Mouse (Mus musculus) hindbrain, embryonic 14.5 days (tissue): ENCODE results near the gene Aftph. TPM values are rescaled to one million over a fixed set of nuclear protein-coding genes. Genes with fewer than 3 reads are reported as not detected.

ENCODE experiments used
- ATAC-seq: fragments of 200-750 bp; cut with Nextera tagmentation; 2 replicates; pipeline ENCODE4 v1.8.0; 2017; ENCODE audit warnings: moderate number of reproducible peaks, mild to moderate bottlenecking, moderate TSS enrichment, moderate library complexity; ENCODE audit not compliant: low FRiP score
- DNase-seq: peaks from one replicate; pipeline ENCODE4 v3.0.0-alpha.2; 2015; ENCODE audit warnings: low spot score
- H3K27ac ChIP-seq: fragments of 300-500 bp; sonication (generic); 2 replicates; pipeline ENCODE4 v1.5.1; 2014; ENCODE audit warnings: mild to moderate bottlenecking, moderate library complexity
- H3K27me3 ChIP-seq: fragments of 300-500 bp; sonication (generic); 2 replicates; pipeline ENCODE4 v1.6.1; 2014; ENCODE audit warnings: mild to moderate bottlenecking, low read length, mixed read lengths; ENCODE audit not compliant: control insufficient read depth, insufficient read depth
- H3K36me3 ChIP-seq: fragments of 300-500 bp; sonication (generic); replicated peaks from 2 replicates; pipeline ENCODE4 v1.6.1; 2014; ENCODE audit not compliant: control insufficient read depth, insufficient read depth
- H3K4me1 ChIP-seq: fragments of 300-500 bp; sonication (generic); replicated peaks from 2 replicates; pipeline ENCODE4 v1.6.1; 2014; ENCODE audit warnings: antibody characterized with exemption, low read length, mixed read lengths; ENCODE audit not compliant: control insufficient read depth, insufficient read depth
- H3K4me2 ChIP-seq: fragments of 300-500 bp; sonication (generic); replicated peaks from 2 replicates; pipeline ENCODE4 v1.6.1; 2014; ENCODE audit warnings: mild to moderate bottlenecking, moderate library complexity
- H3K4me3 ChIP-seq: fragments of 300-500 bp; sonication (generic); replicated peaks from 2 replicates; pipeline ENCODE4 v1.5.1; 2014; ENCODE audit warnings: mild to moderate bottlenecking, low read length
- H3K9ac ChIP-seq: fragments of 300-500 bp; sonication (generic); 2 replicates; pipeline ENCODE4 v1.6.1; 2014
- H3K9me3 ChIP-seq: fragments of 300-500 bp; sonication (generic); 2 replicates; pipeline ENCODE4 v1.6.1; 2016; ENCODE audit warnings: low read length; ENCODE audit not compliant: control insufficient read depth
- whole genome bisulfite sequencing: fragments of 180-500 bp; shearing (Covaris S2); extraction: QIAGEN DNeasy Blood & Tissue Kit; methylation state at CpG from one replicate; pipeline ENCODE4 v1.1.7; 2014; 5-methylcytosine and 5-hydroxymethylcytosine counted together
- polyA plus RNA-seq: library from polyadenylated mRNA; unstranded; fragments of >200 nt; fragmentation: Nextera tagmentation; extraction: Ambion mirVana; gene quantifications from 2 replicates; pipeline ENCODE4 v1.2.1, GENCODE M21; 2014

Gene Aftph
- polyA plus RNA-seq, 1 experiment from 2014 or later: 38.2 TPM

DNA sequence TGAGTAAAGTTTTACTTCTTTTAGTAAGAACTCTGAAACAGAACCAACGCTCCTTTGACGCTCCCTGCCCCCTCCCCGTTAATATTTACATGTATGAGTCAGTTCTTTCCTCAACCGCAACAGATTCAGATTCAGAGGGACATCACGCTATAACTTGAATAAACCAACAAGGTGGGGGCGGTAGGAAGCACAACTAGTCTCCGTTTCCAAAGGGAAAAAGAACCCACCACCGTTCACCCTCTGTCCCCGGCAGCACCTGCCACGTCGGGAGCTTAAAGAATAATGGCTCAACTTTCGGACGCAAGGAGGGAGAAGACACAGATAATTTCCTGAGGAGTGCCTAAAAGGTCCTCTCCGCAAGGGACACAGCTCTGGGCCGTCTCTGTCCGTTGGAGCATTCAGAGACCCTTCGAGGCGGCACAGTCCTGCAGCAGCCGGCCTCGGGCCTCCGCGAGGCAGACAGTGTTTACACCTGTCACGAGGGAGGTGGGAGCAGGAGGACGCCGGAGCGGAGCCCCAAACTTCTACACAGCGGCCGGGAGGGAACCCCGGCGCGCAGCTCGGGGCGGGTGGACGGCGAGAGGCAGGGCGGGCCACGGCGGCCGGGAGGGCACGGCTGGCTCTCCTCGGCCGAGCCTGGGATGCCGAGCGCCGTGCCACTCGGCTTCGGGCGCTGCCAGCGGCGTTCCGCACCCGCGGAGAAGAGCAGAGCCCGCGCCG, 748 bp downstream of the Aftph start:
- H3K9ac ChIP-seq: peak overlapping the region; percentile 90
- peak; percentile 33 for ATAC-seq
- DNase-seq: no peak
- H3K27ac ChIP-seq: peak overlapping the region; percentile 97
- H3K27me3 ChIP-seq: no peaks in the 10 kb centered on the region
- peaks cover 8% of the 10 kb centered on the region; the same call in 1 of the 2 replicates for H3K4me1 ChIP-seq
- 1% methylated on average over 41 of the region's 56 CpGs for WGBS
- H3K36me3 ChIP-seq: no peaks in the 10 kb centered on the region
- no peaks in the 10 kb centered on the region for H3K9me3 ChIP-seq
- H3K4me2 ChIP-seq: peak overlapping the region; percentile 94
- peak overlapping the region; percentile 98 for H3K4me3 ChIP-seq

DNA sequence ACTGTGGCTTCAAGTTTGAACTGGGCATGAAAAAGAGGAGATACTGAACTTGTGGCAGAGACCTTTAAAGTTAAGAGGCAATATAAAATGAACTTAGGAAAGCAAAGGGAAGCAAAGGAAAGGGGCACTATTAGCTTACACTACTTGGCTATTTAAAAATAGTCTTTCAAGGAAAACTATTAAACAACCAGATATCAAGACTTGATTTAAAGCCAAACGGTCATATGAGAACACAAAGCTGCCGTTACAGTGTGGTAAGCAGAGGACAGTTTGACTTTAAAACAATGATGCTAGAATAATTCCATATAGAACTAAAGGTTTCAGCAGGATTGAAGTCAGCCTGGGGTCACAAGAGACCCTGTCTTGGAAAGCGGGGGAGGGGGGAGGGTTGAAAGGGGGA, 7.3 kb downstream of the Aftph start:
- Histone ChIP-seq H3K4me3 (no peak overlapping the region), H3K27me3 (no peaks in the 10 kb centered on the region), H3K9me3 (no peaks in the 10 kb centered on the region), H3K4me1 (0 out of 2 replicates have a peak, but pooled peaks cover 4% of the 10 kb centered on the region), H3K36me3 (0 out of 2 replicates have a peak, but pooled peaks cover 6% of the 10 kb centered on the region), H3K4me2 (no peak overlapping the region), H3K27ac (no peak overlapping the region), H3K9ac (no peak overlapping the region)
- no peak for ATAC-seq
- WGBS: 76% methylated on average over 3 of the region's 3 CpGs
- DNase-seq: no peak

DNA sequence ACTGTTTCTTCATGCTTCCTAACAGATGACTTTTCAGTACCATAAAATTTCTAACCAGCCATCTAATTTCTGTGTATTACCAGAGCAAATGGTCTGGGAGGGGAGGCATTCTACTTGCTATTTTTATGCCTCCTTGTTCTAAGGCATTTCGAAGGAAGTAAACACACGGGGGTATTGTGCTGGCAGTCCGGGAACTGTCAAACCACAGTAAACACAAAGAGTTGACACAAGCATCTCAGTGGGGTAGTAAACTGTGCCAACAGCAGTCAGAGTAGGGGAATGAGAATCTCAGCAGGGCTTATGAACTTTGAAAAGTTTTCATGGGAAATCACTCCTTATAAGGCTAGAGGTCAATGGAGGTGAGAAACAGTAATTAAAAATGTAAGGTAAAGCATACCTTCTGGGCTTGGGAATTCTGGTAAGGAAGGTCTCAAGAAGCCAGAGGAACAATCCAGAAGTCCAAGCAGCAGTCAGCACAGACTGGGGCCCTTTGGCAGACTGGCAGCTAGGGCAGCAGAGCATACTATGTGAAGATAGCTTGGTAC, 7.8 kb downstream of the Aftph start:
- Histone ChIP-seq H3K27me3 (no peaks in the 10 kb centered on the region), H3K9ac (no peak overlapping the region), H3K4me3 (no peak overlapping the region), H3K4me2 (no peak overlapping the region), H3K4me1 (0 out of 2 replicates have a peak, but pooled peaks cover 4% of the 10 kb centered on the region), H3K9me3 (no peaks in the 10 kb centered on the region), H3K27ac (no peak overlapping the region), H3K36me3 (0 out of 2 replicates have a peak, but pooled peaks cover 6% of the 10 kb centered on the region)
- WGBS: 48% methylated on average over 3 of the region's 3 CpGs
- DNase-seq (no peak), ATAC-seq (no peak)

DNA sequence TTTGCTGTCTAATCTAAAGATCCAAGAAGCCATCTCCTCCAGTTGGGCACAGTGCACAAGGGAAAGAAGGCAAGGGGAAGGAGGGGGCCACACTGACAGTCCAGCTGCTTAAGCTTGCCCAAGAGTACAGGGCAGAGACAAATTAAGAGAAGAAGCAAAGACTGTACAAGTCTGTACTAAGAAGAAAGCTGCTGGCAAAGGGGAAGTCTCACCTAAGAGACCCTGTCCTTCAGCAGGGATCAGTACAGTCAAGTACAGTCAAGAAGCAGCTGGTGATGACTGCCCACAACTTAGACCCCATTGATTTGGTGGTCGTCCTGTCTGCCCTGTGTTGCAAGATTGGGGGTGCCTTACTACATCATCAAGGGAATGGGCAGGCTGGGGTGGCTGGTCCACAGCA, 12.0 kb downstream of the Aftph start:
- 0 out of 2 replicates have a peak, but pooled peaks cover under 1% of the 10 kb centered on the region for H3K4me1 ChIP-seq
- no peak overlapping the region for H3K4me3 ChIP-seq
- DNase-seq: no peak
- no peak for ATAC-seq
- H3K9ac ChIP-seq: no peak overlapping the region
- H3K27me3 ChIP-seq: no peaks in the 10 kb centered on the region
- H3K27ac ChIP-seq: no peak overlapping the region
- 100% methylated on average over 1 of the region's 1 CpGs for WGBS
- no peak overlapping the region for H3K4me2 ChIP-seq
- H3K36me3 ChIP-seq: peaks cover 27% of the 10 kb centered on the region
- no peaks in the 10 kb centered on the region for H3K9me3 ChIP-seq

DNA sequence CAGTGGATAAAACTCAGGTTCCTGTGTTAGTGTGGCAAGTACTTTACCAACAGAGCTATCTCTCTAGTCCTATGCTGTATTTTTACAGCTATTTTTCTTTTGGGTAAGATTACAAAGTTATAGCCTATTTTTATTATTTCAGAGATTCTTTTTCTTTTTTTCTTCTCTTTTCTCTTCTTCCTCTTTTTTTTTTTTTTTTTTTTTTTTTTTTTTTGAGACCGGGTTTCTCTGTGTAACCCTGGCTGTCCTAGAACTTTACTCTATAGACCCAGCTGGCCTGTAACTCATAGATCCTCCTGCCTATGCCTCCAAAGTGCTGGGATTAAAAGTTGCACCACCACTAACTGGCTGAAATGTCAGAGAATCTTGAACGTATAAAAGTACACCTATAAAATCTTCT, 13.3 kb downstream of the Aftph start:
- Histone ChIP-seq H3K27me3 (no peaks in the 10 kb centered on the region), H3K36me3 (peaks cover 27% of the 10 kb centered on the region), H3K9ac (no peak overlapping the region), H3K4me2 (no peak overlapping the region), H3K27ac (no peak overlapping the region), H3K9me3 (no peaks in the 10 kb centered on the region), H3K4me3 (no peak overlapping the region), H3K4me1 (no peaks in the 10 kb centered on the region)
- DNase-seq (no peak), ATAC-seq (no peak)
- 98% methylated on average over 2 of the region's 2 CpGs for WGBS

DNA sequence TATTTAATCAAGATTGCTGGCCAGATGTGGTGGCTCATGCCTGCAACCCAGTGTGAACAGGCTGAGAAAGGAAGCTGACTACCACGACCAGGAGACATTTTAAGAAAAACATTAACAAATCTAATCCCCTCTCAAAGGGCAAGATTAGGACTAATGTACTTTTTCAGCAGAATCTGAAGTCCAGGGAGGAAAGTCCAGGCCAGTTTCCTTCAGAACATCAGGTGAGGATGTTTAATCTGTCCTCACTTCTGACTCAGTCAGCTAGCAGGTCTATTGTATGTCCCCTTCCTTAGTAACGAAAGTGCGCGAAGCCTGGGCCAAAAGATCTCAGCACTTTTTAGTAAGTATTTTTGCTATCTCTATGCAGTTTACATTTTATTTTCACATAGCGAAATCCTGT, 17.8 kb downstream of the Aftph start:
- Histone ChIP-seq H3K4me2 (no peak overlapping the region), H3K27me3 (no peaks in the 10 kb centered on the region), H3K4me1 (no peaks in the 10 kb centered on the region), H3K27ac (no peak overlapping the region), H3K36me3 (peaks cover 29% of the 10 kb centered on the region), H3K9me3 (no peaks in the 10 kb centered on the region), H3K9ac (no peak overlapping the region), H3K4me3 (no peak overlapping the region)
- ATAC-seq: no peak
- DNase-seq: no peak
- WGBS: 93% methylated on average over 5 of the region's 5 CpGs

DNA sequence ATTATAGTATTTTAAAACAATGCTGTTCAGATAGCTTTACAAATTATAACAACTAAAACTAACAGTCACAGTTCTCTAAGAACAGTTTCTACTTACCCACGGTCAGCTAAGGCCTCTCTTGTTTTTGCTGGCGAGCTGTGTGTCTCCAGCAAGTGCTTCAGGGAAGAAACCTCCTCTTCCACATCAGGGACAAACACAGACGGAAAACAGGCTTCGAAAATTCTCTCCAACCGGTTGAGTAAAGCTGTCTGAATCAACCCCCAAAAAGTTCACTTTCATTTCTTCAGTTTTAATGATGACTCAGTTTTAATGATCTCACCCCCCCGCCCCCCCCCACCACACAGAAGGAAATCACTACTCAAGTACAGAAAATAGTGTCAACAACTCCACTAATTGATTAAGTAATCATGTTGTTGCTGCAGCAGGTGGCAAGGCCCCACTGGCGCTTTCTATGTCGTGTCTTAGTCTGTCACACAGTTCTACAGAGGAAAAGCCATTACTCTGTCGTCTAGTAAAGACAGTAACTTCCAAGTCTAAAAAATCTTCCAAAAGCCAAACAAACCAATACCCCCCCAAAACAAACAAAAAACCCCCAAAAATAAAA, 29.2 kb downstream of the Aftph start:
- no peak overlapping the region for H3K4me2 ChIP-seq
- DNase-seq (no peak), ATAC-seq (no peak)
- H3K27ac ChIP-seq: no peak overlapping the region
- WGBS: 80% methylated on average over 9 of the region's 9 CpGs
- H3K36me3 ChIP-seq: peaks cover 8% of the 10 kb centered on the region; the same call in 1 of the 2 replicates
- H3K27me3 ChIP-seq: no peaks in the 10 kb centered on the region
- H3K9me3 ChIP-seq: no peaks in the 10 kb centered on the region
- no peak overlapping the region for H3K4me3 ChIP-seq
- no peak overlapping the region for H3K9ac ChIP-seq
- no peaks in the 10 kb centered on the region for H3K4me1 ChIP-seq

DNA sequence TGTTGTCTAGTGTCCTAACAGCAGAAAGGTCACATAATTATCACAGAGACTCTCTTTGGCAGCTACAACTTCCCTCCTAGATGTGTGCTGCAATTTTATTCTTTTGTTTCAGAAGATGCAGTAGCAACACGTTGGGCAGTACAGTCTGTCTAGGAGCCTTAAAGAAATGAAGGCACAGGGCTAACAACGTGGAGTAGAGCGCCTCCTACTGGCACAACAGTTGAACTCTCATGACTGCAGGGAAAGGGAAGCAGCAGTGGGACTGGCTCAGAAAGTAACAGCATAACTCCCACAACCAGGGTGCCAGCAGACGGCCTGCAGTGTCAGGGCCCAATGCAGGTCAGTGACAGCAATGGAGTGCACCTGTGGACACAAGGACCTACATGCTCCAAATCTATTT, 50.4 kb downstream of the Aftph start:
- ATAC-seq (peak; percentile 93), DNase-seq (peak; percentile 87)
- H3K9ac ChIP-seq: no peak overlapping the region
- no peaks in the 10 kb centered on the region for H3K27me3 ChIP-seq
- H3K4me3 ChIP-seq: no peak overlapping the region
- no peak overlapping the region for H3K4me2 ChIP-seq
- no peaks in the 10 kb centered on the region; the same call in none of the 2 replicates for H3K36me3 ChIP-seq
- 3% methylated on average over 4 of the region's 4 CpGs for WGBS
- no peak overlapping the region for H3K27ac ChIP-seq
- no peaks in the 10 kb centered on the region for H3K4me1 ChIP-seq
- H3K9me3 ChIP-seq: no peaks in the 10 kb centered on the region

DNA sequence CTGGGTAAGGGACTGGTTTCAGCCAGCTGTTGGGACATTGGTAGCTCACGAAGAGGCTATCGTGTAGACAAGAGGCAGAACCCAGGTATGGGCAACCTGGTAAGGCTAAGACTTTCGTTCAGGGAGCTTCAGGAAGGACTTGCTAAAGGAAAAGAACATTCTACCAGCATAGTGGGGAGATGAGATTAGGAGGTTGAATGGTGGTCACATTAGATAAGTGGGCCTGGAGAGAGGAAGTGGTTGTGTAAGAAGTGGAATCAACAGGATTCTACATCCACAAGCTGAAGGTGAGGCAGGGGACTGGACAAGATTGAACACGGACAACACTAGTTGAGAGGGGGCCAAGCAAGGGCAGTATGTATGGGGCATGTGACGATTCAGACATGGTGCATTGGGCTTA, 59.7 kb downstream of the Aftph start:
- Histone ChIP-seq H3K27ac (no peak overlapping the region), H3K9me3 (no peaks in the 10 kb centered on the region), H3K4me3 (no peak overlapping the region), H3K4me1 (no peaks in the 10 kb centered on the region), H3K27me3 (no peaks in the 10 kb centered on the region), H3K9ac (no peak overlapping the region), H3K4me2 (no peak overlapping the region), H3K36me3 (peaks cover 11% of the 10 kb centered on the region)
- DNase-seq (no peak), ATAC-seq (no peak)
- WGBS: 90% methylated on average over 5 of the region's 5 CpGs
